Mouse (Mus musculus) liver, embryonic 14.5 days (tissue): ENCODE measurements around the gene Mxd4. TPM values are rescaled to one million over a fixed set of nuclear protein-coding genes. Genes with fewer than 3 reads are reported as not detected.
A peak's percentile ranks its signal among the peaks of the same experiment; 100 is the strongest.

Experiments used
- ATAC-seq: fragments of 200-750 bp; cut with Nextera tagmentation; 2 replicates; pipeline ENCODE4 v1.8.0; 2017; ENCODE audit warnings: moderate number of reproducible peaks, mild to moderate bottlenecking, moderate library complexity; ENCODE audit not compliant: insufficient read depth
- DNase-seq, 3 experiments: peaks; one replicate each; pipeline ENCODE4 v3.0.0-alpha.2; 2012 to 2013; ENCODE audit warnings: low read depth in 3 of 3, low spot score in 3 of 3
- H3K27ac ChIP-seq: fragments of 300-500 bp; sonication (generic); 2 replicates; pipeline ENCODE4 v1.5.1; 2014; ENCODE audit warnings: moderate library complexity, mild to moderate bottlenecking, control low read depth, inconsistent platforms
- H3K27me3 ChIP-seq: fragments of 300-500 bp; sonication (generic); 2 replicates; pipeline ENCODE4 v1.6.1; 2014; ENCODE audit warnings: mild to moderate bottlenecking, low read length, moderate library complexity; ENCODE audit not compliant: control insufficient read depth, insufficient read depth
- H3K36me3 ChIP-seq: fragments of 300-500 bp; sonication (generic); replicated peaks from 2 replicates; pipeline ENCODE4 v1.6.1; 2014; ENCODE audit warnings: low read depth; ENCODE audit not compliant: control insufficient read depth, insufficient read depth
- H3K4me1 ChIP-seq, 2 experiments: fragments of 200-500 bp in 1 of 2; fragments of 300-500 bp in 1 of 2; sonication (generic) in 1 of 2; replicated peaks; 2 replicates each; pipeline ENCODE4 v1.6.1; 2012 to 2014; ENCODE audit warnings: antibody characterized with exemption in 1 of 2, inconsistent platforms in 1 of 2, low read length in 1 of 2; ENCODE audit not compliant: control insufficient read depth in 2 of 2, insufficient read depth in 2 of 2
- H3K4me2 ChIP-seq: fragments of 300-500 bp; sonication (generic); 2 replicates; pipeline ENCODE4 v1.6.1; 2014; ENCODE audit warnings: low read depth, mild to moderate bottlenecking, control low read depth, moderate library complexity
- H3K4me3 ChIP-seq, 2 experiments: fragments of 200-500 bp in 1 of 2; fragments of 300-500 bp in 1 of 2; sonication (generic) in 1 of 2; 2 replicates each; pipeline ENCODE4 v1.5.1; 2012 to 2014; ENCODE audit warnings: low read depth in 2 of 2, low read length in 2 of 2, mild to moderate bottlenecking in 2 of 2, control low read depth in 1 of 2, inconsistent platforms in 1 of 2, moderate library complexity in 1 of 2; ENCODE audit not compliant: insufficient read depth in 1 of 2
- H3K9ac ChIP-seq: fragments of 300-500 bp; sonication (generic); replicated peaks from 2 replicates; pipeline ENCODE4 v1.6.1; 2014; ENCODE audit warnings: mild to moderate bottlenecking, control low read depth, moderate library complexity
- H3K9me3 ChIP-seq: fragments of 300-500 bp; sonication (generic); 2 replicates; pipeline ENCODE4 v1.6.1; 2016; ENCODE audit warnings: low read length, mixed read lengths; ENCODE audit not compliant: control insufficient read depth
- CTCF ChIP-seq: IDR thresholded peaks from 2 replicates; pipeline ENCODE4 v1.5.1; 2016; ENCODE audit warnings: antibody characterized with exemption, low read depth, control low read depth
- EP300 ChIP-seq: IDR thresholded peaks from 2 replicates; pipeline ENCODE4 v1.6.1; 2016; ENCODE audit warnings: antibody characterized with exemption, low read depth
- WGBS: fragments of 180-500 bp; shearing (Covaris S2); extraction: QIAGEN DNeasy Blood & Tissue Kit; methylation state at CpG from one replicate; pipeline ENCODE4 v1.1.7; 2014; ENCODE audit not compliant: insufficient replicate concordance; 5-methylcytosine and 5-hydroxymethylcytosine counted together
- polyA plus RNA-seq, 2 experiments: library from polyadenylated mRNA; depleted of rRNA in 1 of 2; stranded (reverse) in 1 of 2; unstranded in 1 of 2; fragments of >200 nt; fragmentation: Nextera tagmentation in 1 of 2; extraction: Ambion mirVana in 1 of 2; gene quantifications; 2 replicates each; pipeline versions ENCODE4 v1.2.1 to v1.2.3; 2012 to 2014

Gene Mxd4
- polyA plus RNA-seq, 2 experiments = 4.7 to 6.6 TPM

DNA sequence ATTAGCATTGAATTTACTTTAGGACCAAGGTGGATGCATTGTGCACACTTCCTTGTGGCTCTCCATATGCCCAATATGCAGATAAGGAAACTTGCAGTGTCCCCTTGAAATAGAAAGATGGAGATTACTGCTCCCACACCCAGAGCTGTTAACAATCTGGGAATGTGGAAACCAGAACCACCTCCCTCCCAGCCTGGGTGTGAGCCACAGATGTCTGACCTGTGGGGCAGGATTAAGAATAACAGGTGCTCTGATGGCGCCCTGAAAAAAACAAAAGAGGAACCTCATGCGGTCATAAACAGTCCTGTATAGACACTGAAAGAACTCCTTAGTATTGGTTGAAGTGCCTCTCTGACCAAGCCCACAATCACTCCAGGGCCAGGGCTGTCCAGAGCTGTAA lies 1.3 kb upstream of the Mxd4 start:
- H3K36me3 ChIP-seq = no peaks in the 10 kb centered on the region
- H3K9ac ChIP-seq = no peak overlapping the region
- peaks cover 7 to 12% of the 10 kb centered on the region in 2 experiments for H3K4me1 ChIP-seq
- H3K27ac ChIP-seq = no peak overlapping the region
- H3K27me3 ChIP-seq = no peaks in the 10 kb centered on the region
- ATAC-seq (no peak), DNase-seq (no peak)
- H3K9me3 ChIP-seq = no peaks in the 10 kb centered on the region
- 45% methylated on average over 2 of the region's 2 CpGs for WGBS
- TF ChIP-seq EP300 = no peak
- no peak for TF ChIP-seq CTCF
- no peak overlapping the region for H3K4me3 ChIP-seq
- peak overlapping the region; percentile 99 for H3K4me2 ChIP-seq

DNA sequence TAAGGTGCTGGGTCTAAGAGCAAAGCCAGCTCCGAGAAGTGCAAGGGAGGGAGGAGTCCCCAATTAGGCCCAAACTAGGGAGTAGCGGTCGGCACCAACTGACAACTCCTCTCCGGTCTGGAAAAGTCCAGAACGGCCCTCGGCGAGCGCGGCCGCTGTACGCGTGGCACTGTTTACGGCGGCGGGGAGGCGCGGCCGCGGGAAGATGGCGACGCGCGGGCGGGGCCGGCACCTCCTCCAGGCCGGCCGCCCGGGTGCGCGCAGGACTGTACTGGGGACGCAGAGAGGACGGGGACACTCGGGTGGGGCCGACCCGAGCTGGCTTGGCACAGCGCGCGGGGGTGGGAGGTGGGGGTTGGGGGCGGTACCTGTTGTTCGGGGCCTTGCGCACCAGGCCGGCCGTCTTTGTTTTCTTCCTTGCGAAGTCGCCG lies 544 bp downstream of the Mxd4 start:
- H3K9me3 ChIP-seq = no peaks in the 10 kb centered on the region
- H3K4me1 ChIP-seq = peaks cover 7 to 12% of the 10 kb centered on the region in 2 experiments
- TF ChIP-seq CTCF = no peak
- no peak for TF ChIP-seq EP300
- H3K27ac ChIP-seq = no peak overlapping the region; the same call in 1 of the 2 replicates
- ATAC-seq = peak; percentile 13; the same call in 1 of the 2 replicates
- peak overlapping the region; percentile 76 to 83 for H3K4me3 ChIP-seq
- H3K27me3 ChIP-seq = no peaks in the 10 kb centered on the region
- peak in 2 of 3 experiments; percentile 17 to 19 for DNase-seq
- H3K9ac ChIP-seq = peak overlapping the region; percentile 66
- under 1% methylated on average over 41 of the region's 46 CpGs for whole genome bisulfite sequencing
- H3K4me2 ChIP-seq = peak overlapping the region; percentile 99
- no peaks in the 10 kb centered on the region for H3K36me3 ChIP-seq

DNA sequence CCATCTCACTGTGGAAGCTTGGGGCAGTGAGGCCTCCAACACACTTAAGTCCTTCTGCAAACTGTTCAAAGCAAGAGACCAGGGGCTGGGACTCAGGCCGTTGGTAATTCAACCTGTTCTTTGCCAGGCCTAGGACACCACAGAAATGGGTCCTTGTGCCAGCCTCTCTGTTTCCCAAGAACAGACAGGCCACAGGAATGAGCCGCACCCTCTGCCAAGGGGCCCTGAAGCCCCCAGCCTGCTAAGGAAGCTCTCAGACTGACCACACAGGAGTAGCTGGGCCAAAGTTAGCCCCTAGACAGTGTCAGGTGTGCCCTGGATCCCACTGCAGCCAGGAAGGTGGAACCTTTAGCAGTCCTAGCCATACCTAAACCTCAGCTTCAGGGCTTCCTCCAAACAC lies 1.1 kb downstream of the Mxd4 start:
- Histone ChIP-seq H3K4me2 (peak overlapping the region; percentile 99), H3K4me3 (peak overlapping the region; percentile 76 to 83), H3K9me3 (no peaks in the 10 kb centered on the region), H3K9ac (no peak overlapping the region), H3K27ac (no peak overlapping the region), H3K4me1 (peaks cover 7 to 12% of the 10 kb centered on the region in 2 experiments), H3K36me3 (no peaks in the 10 kb centered on the region), H3K27me3 (no peaks in the 10 kb centered on the region)
- TF ChIP-seq CTCF (no peak), EP300 (no peak)
- WGBS = 61% methylated on average over 2 of the region's 2 CpGs
- DNase-seq (no peak), ATAC-seq (no peak)

DNA sequence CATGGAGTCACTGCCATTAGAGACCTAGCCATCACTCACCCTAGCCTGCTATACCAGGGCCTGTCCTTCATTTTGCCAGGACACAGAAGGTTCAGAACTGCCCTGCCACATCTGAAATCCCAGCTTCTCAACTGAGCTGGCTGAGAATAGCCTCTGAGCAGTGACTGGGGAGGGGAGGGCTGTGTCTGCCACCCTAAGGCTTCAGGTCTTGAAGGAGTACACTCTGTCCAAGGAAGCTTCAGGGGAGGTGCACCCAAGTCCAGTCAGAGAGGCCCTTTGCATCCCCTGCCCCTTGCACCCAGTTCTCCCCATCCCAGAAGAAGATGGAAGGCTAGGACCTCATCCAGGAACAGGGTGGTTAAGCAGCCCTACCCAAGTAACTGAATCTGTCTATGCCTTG lies 1.7 kb downstream of the Mxd4 start:
- no peaks in the 10 kb centered on the region for H3K27me3 ChIP-seq
- ATAC-seq = no peak
- TF ChIP-seq EP300 (no peak), CTCF (no peak)
- no peak overlapping the region for H3K27ac ChIP-seq
- H3K9ac ChIP-seq = no peak overlapping the region
- no peak for DNase-seq
- H3K4me2 ChIP-seq = no peak overlapping the region; the same call in 1 of the 2 replicates
- H3K4me3 ChIP-seq = no peak overlapping the region
- H3K4me1 ChIP-seq = peaks cover 7 to 12% of the 10 kb centered on the region in 2 experiments
- no peaks in the 10 kb centered on the region for H3K36me3 ChIP-seq
- no peaks in the 10 kb centered on the region for H3K9me3 ChIP-seq

DNA sequence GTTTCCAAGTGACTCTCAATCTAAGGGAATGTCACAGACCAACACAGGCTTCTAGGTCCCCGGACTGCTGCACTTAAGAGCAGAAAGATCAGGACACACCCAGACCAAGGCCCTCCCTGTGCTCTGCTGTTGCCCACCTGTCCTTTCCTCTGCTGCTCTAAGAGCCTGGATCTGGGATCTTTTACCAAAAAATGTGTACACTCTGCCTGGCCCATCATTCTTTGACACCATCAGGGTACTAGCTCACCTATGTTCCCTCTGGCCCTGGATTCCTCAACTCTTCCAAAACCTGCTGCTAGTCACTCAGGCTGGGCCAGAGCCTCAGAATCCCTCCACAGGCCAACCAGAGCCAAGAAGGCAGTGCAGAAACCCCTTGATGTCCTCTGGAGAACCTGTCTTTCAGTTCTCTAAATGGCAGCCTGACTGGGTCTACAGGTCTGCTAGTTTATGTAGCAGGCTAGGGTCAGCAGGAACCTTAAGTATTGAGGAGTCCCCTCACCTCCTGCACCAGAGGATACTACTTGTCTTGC lies 2.4 kb downstream of the Mxd4 start:
- H3K4me1 ChIP-seq = peaks cover 7 to 12% of the 10 kb centered on the region in 2 experiments

More for the DNA sequence above, 2.4 kb downstream of the Mxd4 start:
- no peak overlapping the region for H3K27ac ChIP-seq
- H3K36me3 ChIP-seq = no peaks in the 10 kb centered on the region
- H3K4me3 ChIP-seq = no peak overlapping the region
- H3K27me3 ChIP-seq = no peaks in the 10 kb centered on the region
- no peak overlapping the region for H3K9ac ChIP-seq
- no peaks in the 10 kb centered on the region for H3K9me3 ChIP-seq
- ATAC-seq (no peak), DNase-seq (no peak)
- TF ChIP-seq EP300 (no peak), CTCF (no peak)
- H3K4me2 ChIP-seq = no peak overlapping the region
- 71% methylated on average over 1 of the region's 1 CpGs for WGBS
